Mouse (Mus musculus): Measurements from ENCODE around the gene Hist1h2bq.

DNA sequence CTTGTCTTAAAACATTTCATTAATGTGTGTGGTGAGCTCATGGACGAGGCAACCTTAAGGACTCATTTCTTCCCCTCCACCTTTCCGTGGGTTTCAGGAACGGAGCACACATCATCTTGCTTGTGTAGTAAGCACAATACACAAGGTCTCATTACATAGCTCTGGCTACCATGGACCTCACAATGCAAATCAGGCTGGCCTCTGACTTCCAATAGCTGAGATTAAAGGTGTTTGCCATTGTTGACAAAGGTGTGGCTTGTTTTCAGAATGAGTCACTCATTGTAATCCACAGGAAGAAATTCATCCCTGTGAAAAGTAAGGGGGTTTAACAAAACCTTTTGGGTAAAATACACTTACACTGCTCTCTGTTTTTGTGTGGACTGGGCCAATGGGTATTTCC lies 18.5 kb upstream of the Hist1h2bq start:
- TF ChIP-seq CTCF (IDR thresholded peaks at IDR 0.05; ENCODE audit: low read depth, low read length): no peak
- no peak for TF ChIP-seq EP300 (IDR thresholded peaks at IDR 0.05; ENCODE audit: insufficient read depth, low read depth, low read length)
